Mouse (Mus musculus): ENCODE measurements around the gene Msl1.
"Not testable (repeated sequence)": the region's sequence is repeated elsewhere in the genome, so short reads cannot be mapped to it uniquely, and the experiment has no call there.

The Msl1 gene

GRCm38 (mm10) chr11:98795714-98796514 lies 598 bp downstream of the Msl1 start:
- in situ Hi-C loops (cut with MboI) = no loop called here

- in situ Hi-C loops (cut with MboI) = no loop called here
Measured at GRCm38 (mm10) chr11:98796515-98797216, 1.4 kb downstream of the Msl1 start.

- in situ Hi-C loops (cut with MboI) = no loop called here
Measured at GRCm38 (mm10) chr11:98797306-98797705, 2.0 kb downstream of the Msl1 start.

- in situ Hi-C loops (cut with MboI) = no loop called here
Measured at GRCm38 (mm10) chr11:98797909-98798308, 2.6 kb downstream of the Msl1 start.

- in situ Hi-C loops (cut with MboI) = no loop called here
Measured at GRCm38 (mm10) chr11:98804605-98805004, 9.3 kb downstream of the Msl1 start, which contains the start of gene Casc3. Gene Casc3 (plus strand): TSS chr11:98804905.

GRCm38 (mm10) chr11:98808417-98808816 lies 13.1 kb downstream of the Msl1 start:
- in situ Hi-C loops (cut with MboI) = no loop called here

GRCm38 (mm10) chr11:98809457-98810290 lies 14.4 kb downstream of the Msl1 start:
- in situ Hi-C loops (cut with MboI) = no loop called here

- in situ Hi-C loops (cut with MboI) = no loop called here
Measured at GRCm38 (mm10) chr11:98810686-98811085, 15.4 kb downstream of the Msl1 start.

GRCm38 (mm10) chr11:98816706-98817239 lies 21.5 kb downstream of the Msl1 start:
- in situ Hi-C loops (cut with MboI) = no loop called here

- in situ Hi-C loops (cut with MboI) = no loop called here
Measured at GRCm38 (mm10) chr11:98820968-98821367, 25.7 kb downstream of the Msl1 start.

GRCm38 (mm10) chr11:98826071-98826470 lies 30.8 kb downstream of the Msl1 start:
- in situ Hi-C loops (cut with MboI) = not testable (repeated sequence)

GRCm38 (mm10) chr11:98827877-98828276 lies 32.6 kb downstream of the Msl1 start:
- in situ Hi-C loops (cut with MboI) = no loop called here

GRCm38 (mm10) chr11:98829091-98829775 lies 33.9 kb downstream of the Msl1 start:
- in situ Hi-C loops (cut with MboI) = no loop called here

- in situ Hi-C loops (cut with MboI) = no loop called here
Measured at GRCm38 (mm10) chr11:98829875-98830274, 34.6 kb downstream of the Msl1 start.

GRCm38 (mm10) chr11:98835296-98835695 lies 40.0 kb downstream of the Msl1 start:
- in situ Hi-C loops (cut with MboI) = no loop called here

GRCm38 (mm10) chr11:98835725-98836124 lies 40.4 kb downstream of the Msl1 start:
- in situ Hi-C loops (cut with MboI) = no loop called here

GRCm38 (mm10) chr11:98836128-98836527 lies 40.8 kb downstream of the Msl1 start:
- in situ Hi-C loops (cut with MboI) = no loop called here

- in situ Hi-C loops (cut with MboI) = no loop called here
Measured at GRCm38 (mm10) chr11:98836651-98837141, 41.4 kb downstream of the Msl1 start, which contains the start of gene Rapgefl1. Gene Rapgefl1 (plus strand): TSS chr11:98836785.

GRCm38 (mm10) chr11:98837231-98837704 lies 42.0 kb downstream of the Msl1 start:
- in situ Hi-C loops (cut with MboI) = no loop called here

- in situ Hi-C loops (cut with MboI) = no loop called here
Measured at GRCm38 (mm10) chr11:98837917-98838316, 42.6 kb downstream of the Msl1 start.

GRCm38 (mm10) chr11:98838512-98838911 lies 43.2 kb downstream of the Msl1 start:
- in situ Hi-C loops (cut with MboI) = no loop called here

Measured in mature B cell (primary cell).